Mouse (Mus musculus) bone marrow, adult 2 months (tissue): ENCODE data around the gene Clec9a. TPM values are rescaled to one million over a fixed set of nuclear protein-coding genes. Genes with fewer than 3 reads are reported as not detected.

Experiments
- H3K27ac ChIP-seq: fragments of 200-500 bp; 2 replicates; pipeline ENCODE4 v1.5.1; 2012; ENCODE audit warnings: low read depth, mild to moderate bottlenecking, control low read depth, inconsistent platforms, low read length; ENCODE audit not compliant: control insufficient read depth, poor library complexity, insufficient read depth
- H3K4me1 ChIP-seq: fragments of 200-500 bp; 2 replicates; pipeline ENCODE4 v1.6.1; 2011; ENCODE audit warnings: low read length; ENCODE audit not compliant: control insufficient read depth, insufficient read depth
- H3K4me3 ChIP-seq: fragments of 200-500 bp; replicated peaks from 2 replicates; pipeline ENCODE3; 2011; ENCODE audit warnings: mild to moderate bottlenecking, low read depth, low read length, control low read depth; ENCODE audit not compliant: control insufficient read depth
- CTCF ChIP-seq: fragments of 200-500 bp; IDR thresholded peaks from 2 replicates; pipeline ENCODE4 v1.5.1; 2011; ENCODE audit warnings: low read length, control low read depth; ENCODE audit not compliant: control insufficient read depth, insufficient read depth
- POLR2A ChIP-seq: fragments of 200-500 bp; IDR thresholded peaks from 2 replicates; pipeline ENCODE4 v1.6.1; 2011; ENCODE audit warnings: low read depth, mild to moderate bottlenecking, control low read depth, low read length, borderline replicate concordance; ENCODE audit not compliant: control insufficient read depth
- WGBS: fragments of 180-500 bp; shearing (Covaris S2); methylation state at CpG from one replicate; pipeline ENCODE4 v1.1.7; 2018; 5-methylcytosine and 5-hydroxymethylcytosine counted together
- polyA plus RNA-seq: library from polyadenylated mRNA; stranded (reverse); fragments of >200 nt; gene quantifications from 2 replicates; pipeline ENCODE4 v1.2.4, GENCODE M21; 2011; ENCODE audit warnings: low replicate concordance; ENCODE audit not compliant: missing spikeins, insufficient read depth, insufficient read length

The Clec9a gene
- polyA plus RNA-seq, 1 experiment: 19.0 TPM

DNA sequence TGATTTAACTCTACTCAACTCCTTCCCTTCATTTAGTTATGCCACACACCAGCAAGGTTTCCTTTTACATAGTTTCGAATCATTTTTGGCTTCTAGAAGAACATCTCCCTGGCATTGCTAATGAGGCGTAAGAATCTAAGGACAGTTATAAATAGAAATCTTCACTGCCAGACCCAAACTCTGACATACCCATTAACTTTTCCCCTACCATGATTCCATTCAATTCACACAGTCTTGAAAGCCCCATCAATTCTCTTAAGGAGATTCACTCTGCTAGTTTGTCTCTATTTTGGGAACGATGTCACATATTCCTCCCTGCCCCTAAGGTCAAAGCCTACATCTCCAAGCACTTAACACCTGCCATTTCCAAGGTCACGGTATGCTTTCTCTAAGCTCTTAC lies 23.7 kb upstream of the Clec9a start:
- H3K27ac ChIP-seq: no peak overlapping the region
- no peaks in the 10 kb centered on the region; the same call in 1 of the 2 replicates for H3K4me1 ChIP-seq
- no peak overlapping the region for H3K4me3 ChIP-seq
- WGBS: 91% methylated on average over 4 of the region's 4 CpGs
- TF ChIP-seq CTCF: no peak
- no peak for TF ChIP-seq POLR2A

DNA sequence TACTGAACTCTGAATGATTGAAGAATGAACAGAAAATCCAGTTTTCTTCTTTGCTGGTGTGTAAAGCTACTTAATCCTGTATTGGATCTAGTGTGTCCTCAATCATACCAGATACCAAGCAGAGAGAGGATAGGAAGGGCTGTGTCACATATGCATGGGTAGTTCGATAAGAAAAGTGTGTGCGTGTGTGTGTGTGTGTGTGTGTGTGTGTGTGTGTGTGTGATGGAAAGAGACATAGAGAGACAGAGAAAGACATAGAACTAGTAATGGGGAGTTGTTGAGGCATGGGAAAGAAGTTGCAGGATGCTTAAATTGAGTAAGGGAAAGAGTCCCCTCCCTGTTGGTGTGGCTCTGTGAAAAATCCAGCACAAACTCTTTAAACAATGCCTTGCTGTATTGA lies 22.9 kb upstream of the Clec9a start, which contains the start of gene Clec12b:
Gene Clec12b (minus strand): TSS at position 101 of the 400 bp plus-strand sequence.
- no peak for TF ChIP-seq CTCF
- TF ChIP-seq POLR2A: no peak
- H3K27ac ChIP-seq: no peak within 1 kb of the TSS
- H3K4me1 ChIP-seq: no peaks in the 10 kb centered on the region; the same call in 1 of the 2 replicates
- 66% methylated on average over 2 of the region's 2 CpGs for WGBS
- no peak within 1 kb of the TSS for H3K4me3 ChIP-seq

DNA sequence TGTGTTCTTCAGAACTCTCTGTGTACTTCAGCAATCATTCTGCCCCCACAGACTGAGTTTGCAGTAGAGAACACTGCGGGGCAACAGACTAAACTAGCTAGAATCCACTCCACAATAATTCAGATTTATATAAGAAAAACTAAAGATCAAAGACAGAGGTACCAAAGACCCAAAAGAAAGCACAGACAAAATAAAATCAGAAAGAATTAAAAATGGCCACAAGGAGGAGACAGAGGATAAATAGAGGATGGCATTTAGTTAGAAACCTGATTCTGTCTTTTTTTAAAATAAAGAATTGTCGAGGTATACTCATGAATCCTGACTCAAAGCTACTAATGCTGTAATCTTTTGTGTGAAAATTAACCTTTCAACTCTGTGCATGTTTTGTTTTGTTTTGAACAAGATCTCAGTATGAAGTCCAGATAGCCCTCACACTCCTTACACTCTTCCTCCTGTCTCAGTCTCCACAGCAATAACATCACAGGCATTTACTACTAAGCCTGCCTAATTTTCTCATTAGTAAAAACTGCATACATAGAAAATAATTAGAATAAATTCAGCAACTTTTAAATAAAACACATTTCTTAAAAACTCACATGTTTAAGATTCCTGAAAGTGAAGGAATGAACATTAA lies 15.5 kb upstream of the Clec9a start:
- 13% methylated on average over 2 of the region's 2 CpGs for WGBS
- TF ChIP-seq CTCF: no peak
- TF ChIP-seq POLR2A: no peak
- no peak overlapping the region for H3K4me3 ChIP-seq
- H3K27ac ChIP-seq: no peak overlapping the region
- H3K4me1 ChIP-seq: no peaks in the 10 kb centered on the region

DNA sequence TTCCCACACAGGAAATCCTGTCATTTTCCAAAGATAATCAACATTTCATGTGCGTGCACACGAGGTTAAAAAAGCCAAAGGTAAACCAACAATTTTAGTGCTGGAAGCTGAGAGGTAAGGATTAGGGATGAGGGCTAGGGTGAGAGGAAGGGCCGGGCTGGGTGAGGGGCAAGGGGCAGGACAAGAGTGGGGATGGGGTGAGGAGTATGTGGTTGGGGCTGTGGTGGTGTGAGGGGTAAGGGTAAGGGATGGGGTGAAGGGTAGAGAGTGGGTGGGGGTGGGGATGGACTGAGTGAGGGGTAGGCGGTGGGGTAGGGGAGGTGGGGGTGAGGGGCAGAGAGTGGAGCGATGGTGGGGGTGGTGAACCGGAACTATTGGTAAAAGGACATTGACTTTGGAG lies 14.9 kb upstream of the Clec9a start:
- Histone ChIP-seq H3K27ac (no peak overlapping the region), H3K4me1 (no peaks in the 10 kb centered on the region), H3K4me3 (no peak overlapping the region)
- WGBS: 61% methylated on average over 6 of the region's 6 CpGs
- TF ChIP-seq POLR2A (no peak), CTCF (no peak)

DNA sequence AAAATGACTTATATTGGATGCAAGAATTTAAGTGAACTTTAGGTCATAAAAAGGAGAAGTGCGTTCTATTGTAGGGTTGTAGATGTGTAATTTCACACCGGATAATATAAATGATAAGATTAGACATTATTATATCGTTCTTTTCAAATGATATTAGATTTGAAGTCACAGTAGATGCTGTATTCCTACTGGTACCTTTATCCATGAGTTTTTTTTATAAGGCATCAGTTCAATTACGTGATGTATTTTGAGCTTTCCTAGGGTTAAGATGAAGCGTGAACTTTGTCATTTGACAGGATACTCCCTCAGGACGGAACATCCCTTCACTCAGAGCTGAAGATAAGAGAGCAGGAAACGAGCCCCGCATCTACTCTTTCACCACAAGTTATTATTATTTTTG lies 11.7 kb upstream of the Clec9a start, which contains the start of gene Clec1b:
Gene Clec1b (plus strand): TSS at position 301 of the 400 bp plus-strand sequence.
- Histone ChIP-seq H3K27ac (no peak within 1 kb of the TSS), H3K4me1 (no peaks in the 10 kb centered on the region), H3K4me3 (no peak within 1 kb of the TSS)
- 70% methylated on average over 8 of the region's 8 CpGs for WGBS
- TF ChIP-seq POLR2A (no peak), CTCF (no peak)

DNA sequence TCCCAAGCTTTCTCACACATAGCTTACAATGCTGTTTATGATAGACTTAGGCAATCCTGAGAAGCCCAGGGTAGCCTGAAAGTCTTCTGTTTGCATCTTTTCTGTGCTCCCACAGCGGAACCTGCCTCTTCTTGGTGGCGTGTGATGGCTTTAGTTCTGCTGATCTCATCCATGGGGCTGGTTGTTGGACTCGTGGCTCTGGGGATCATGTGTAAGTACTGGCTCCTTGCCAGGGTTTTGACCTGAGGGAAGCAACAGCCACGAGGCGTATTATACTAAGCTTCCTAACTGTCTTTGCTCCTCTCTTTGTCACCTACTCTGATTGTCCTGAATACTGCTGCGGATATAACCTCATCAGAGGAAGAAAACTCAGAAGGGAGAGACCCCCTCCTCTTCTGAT lies 8.7 kb upstream of the Clec9a start:
- Histone ChIP-seq H3K27ac (no peak overlapping the region; the same call in 1 of the 2 replicates), H3K4me3 (no peak overlapping the region), H3K4me1 (no peaks in the 10 kb centered on the region)
- WGBS: 34% methylated on average over 6 of the region's 6 CpGs
- no peak for TF ChIP-seq CTCF
- TF ChIP-seq POLR2A: no peak

DNA sequence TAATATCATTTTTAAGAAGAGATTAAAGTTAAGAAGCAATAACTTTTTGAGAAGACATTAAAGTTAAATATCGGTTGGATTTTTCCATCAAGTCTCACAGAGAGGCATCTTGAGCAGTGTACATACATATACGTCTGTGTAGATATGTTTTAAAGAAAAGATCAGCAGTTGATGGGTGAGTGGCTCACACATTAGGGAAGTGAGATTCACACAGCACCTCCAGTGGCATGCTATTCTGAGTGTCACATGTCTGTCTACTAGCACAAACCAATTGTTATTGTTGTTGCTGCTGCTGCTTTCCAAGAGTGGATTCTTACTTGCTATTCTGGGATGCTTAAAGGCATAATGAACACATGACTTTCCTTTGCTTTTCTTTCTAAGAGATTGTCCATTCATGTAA lies 6.3 kb upstream of the Clec9a start:
- TF ChIP-seq CTCF (no peak), POLR2A (no peak)
- no peak overlapping the region for H3K4me3 ChIP-seq
- no peak overlapping the region for H3K27ac ChIP-seq
- 77% methylated on average over 2 of the region's 2 CpGs for WGBS
- no peaks in the 10 kb centered on the region for H3K4me1 ChIP-seq

DNA sequence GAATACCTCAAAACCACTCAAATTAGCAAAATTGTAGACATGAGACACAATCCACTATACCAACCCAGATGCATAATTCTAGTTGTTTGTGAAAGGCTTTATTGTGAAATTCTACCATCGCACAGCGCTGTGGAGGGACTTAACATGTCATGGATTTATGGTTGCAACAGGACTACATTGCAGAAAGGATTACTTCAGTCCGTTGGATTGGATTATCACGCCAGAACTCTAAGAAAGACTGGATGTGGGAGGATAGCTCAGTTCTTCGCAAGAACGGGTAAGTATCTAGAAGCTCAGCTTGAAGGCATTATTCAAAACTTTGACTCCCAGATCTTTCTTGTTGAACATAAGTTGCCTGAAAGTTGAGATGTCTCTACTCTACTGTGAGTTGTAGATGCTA lies 5.3 kb upstream of the Clec9a start:
- no peak for TF ChIP-seq CTCF
- TF ChIP-seq POLR2A: no peak
- WGBS: 56% methylated on average over 6 of the region's 6 CpGs
- no peaks in the 10 kb centered on the region; the same call in 1 of the 2 replicates for H3K4me1 ChIP-seq

DNA sequence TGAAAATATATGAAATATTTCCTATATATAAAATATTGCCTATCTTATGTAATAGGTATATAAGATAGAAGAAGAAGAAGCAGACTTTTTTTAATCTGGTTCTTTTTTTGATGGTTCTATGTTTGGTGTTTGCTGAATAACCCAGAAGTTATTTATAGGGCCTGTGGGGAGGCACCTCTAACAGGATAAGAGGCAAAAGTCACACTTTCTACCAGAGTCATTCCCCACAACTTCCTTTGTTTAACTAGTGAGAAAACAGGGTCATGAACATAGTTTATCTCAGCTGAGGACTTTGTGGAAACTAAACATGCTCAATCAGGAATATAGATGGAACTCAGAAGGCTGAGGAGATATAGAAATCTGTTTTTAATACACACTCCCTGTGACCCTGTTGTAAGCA lies 2.7 kb upstream of the Clec9a start:
- TF ChIP-seq CTCF: no peak
- TF ChIP-seq POLR2A: no peak
- H3K4me1 ChIP-seq: no peaks in the 10 kb centered on the region; the same call in 1 of the 2 replicates
- no peak overlapping the region for H3K4me3 ChIP-seq
- no peak overlapping the region for H3K27ac ChIP-seq

More for the DNA sequence above, 5.3 kb upstream of the Clec9a start:
- no peak overlapping the region for H3K4me3 ChIP-seq
- H3K27ac ChIP-seq: no peak overlapping the region
